Mouse (Mus musculus) kidney, adult 2 months (tissue): ENCODE measurements around the gene Myh1.

Experiments used
- CTCF ChIP-seq: fragments of 200-500 bp; conservative IDR thresholded peaks from 2 replicates; pipeline ENCODE4 v1.5.1; 2011; ENCODE audit warnings: low read depth, mild to moderate bottlenecking, control low read depth, low read length, moderate library complexity, mixed read lengths; ENCODE audit not compliant: insufficient read depth, insufficient read length
- POLR2A ChIP-seq: fragments of 200-500 bp; IDR thresholded peaks from one replicate; pipeline ENCODE4 v1.6.1; 2011; ENCODE audit warnings: low read depth, low read length, control low read depth

GRCm38 (mm10) chr11:67228731-67229130 lies 28.9 kb downstream of the Myh1 start:
- TF ChIP-seq POLR2A (no peak), CTCF (no peak)
